Mouse (Mus musculus) liver, embryonic 16.5 days (tissue): ENCODE measurements around the gene Stpg2. TPM values are rescaled to one million over a fixed set of nuclear protein-coding genes. Genes with fewer than 3 reads are reported as not detected.
"Not testable (repeated sequence)": the region's sequence is repeated elsewhere in the genome, so short reads cannot be mapped to it uniquely, and the experiment has no call there.

Source experiments
- ATAC-seq: fragments of 200-750 bp; cut with Nextera tagmentation; 2 replicates; pipeline ENCODE4 v1.8.0; 2017; ENCODE audit warnings: low read depth, mild to moderate bottlenecking, moderate number of reproducible peaks, moderate library complexity
- H3K27ac ChIP-seq: fragments of 300-500 bp; sonication (generic); 2 replicates; pipeline ENCODE4 v1.5.1; 2014; ENCODE audit warnings: mild to moderate bottlenecking, low read length
- H3K27me3 ChIP-seq: fragments of 300-500 bp; sonication (generic); 2 replicates; pipeline ENCODE4 v1.6.1; 2014; ENCODE audit warnings: low read depth, low read length, mixed read lengths; ENCODE audit not compliant: control insufficient read depth, insufficient read depth
- H3K36me3 ChIP-seq: fragments of 300-500 bp; sonication (generic); 2 replicates; pipeline ENCODE4 v1.6.1; 2014; ENCODE audit warnings: mild to moderate bottlenecking; ENCODE audit not compliant: control insufficient read depth, insufficient read depth
- H3K4me1 ChIP-seq: fragments of 300-500 bp; sonication (generic); 2 replicates; pipeline ENCODE4 v1.6.1; 2014; ENCODE audit warnings: low read depth, low read length, mixed read lengths; ENCODE audit not compliant: control insufficient read depth
- H3K4me2 ChIP-seq: fragments of 300-500 bp; sonication (generic); 2 replicates; pipeline ENCODE4 v1.6.1; 2014; ENCODE audit warnings: low read depth, low read length, mixed read lengths
- H3K4me3 ChIP-seq: fragments of 300-500 bp; sonication (generic); 2 replicates; pipeline ENCODE4 v1.5.1; 2014; ENCODE audit warnings: low read depth, mild to moderate bottlenecking, low read length
- H3K9ac ChIP-seq: fragments of 300-500 bp; sonication (generic); 2 replicates; pipeline ENCODE4 v1.6.1; 2014; ENCODE audit warnings: low read depth, low read length
- H3K9me3 ChIP-seq: fragments of 300-500 bp; sonication (generic); replicated peaks from 2 replicates; pipeline ENCODE4 v1.6.1; 2016; ENCODE audit warnings: low read length; ENCODE audit not compliant: control insufficient read depth
- WGBS: fragments of 180-500 bp; shearing (Covaris S2); extraction: QIAGEN DNeasy Blood & Tissue Kit; methylation state at CpG from one replicate; pipeline ENCODE4 v1.1.7; 2014; ENCODE audit not compliant: insufficient replicate concordance; 5-methylcytosine and 5-hydroxymethylcytosine counted together
- polyA plus RNA-seq: library from polyadenylated mRNA; unstranded; fragments of >200 nt; fragmentation: Nextera tagmentation; extraction: Ambion mirVana; gene quantifications from 2 replicates; pipeline ENCODE4 v1.2.1, GENCODE M21; 2015

Stpg2 gene
- polyA plus RNA-seq, 1 experiment from 2014 or later, result not detected

DNA sequence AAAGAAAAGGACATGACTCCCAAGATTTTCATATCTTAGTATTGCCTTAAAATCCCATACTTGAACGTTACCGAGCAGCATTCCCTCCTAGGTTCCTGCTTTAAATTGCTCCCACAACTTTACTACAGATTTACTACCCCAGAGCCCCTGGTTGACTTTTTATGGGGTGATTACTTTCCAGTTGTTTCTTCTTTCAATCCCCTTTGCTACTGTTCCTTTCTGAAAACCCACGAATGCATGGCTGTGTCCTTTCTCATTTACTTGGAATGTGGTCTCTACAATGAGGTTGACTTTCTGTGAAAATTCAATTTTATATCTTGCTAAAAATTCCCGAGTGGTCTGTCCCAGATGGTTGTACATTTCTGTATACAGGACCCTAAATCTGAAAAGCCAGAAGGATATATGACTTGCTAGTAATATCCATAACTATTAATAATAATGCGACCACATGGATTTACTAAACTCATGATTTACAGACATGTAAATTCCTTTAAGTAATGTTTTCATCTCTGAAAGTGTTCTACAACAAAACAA, 458.3 kb downstream of the Stpg2 start:
- no peak for ATAC-seq
- no peak overlapping the region for H3K9ac ChIP-seq

DNA sequence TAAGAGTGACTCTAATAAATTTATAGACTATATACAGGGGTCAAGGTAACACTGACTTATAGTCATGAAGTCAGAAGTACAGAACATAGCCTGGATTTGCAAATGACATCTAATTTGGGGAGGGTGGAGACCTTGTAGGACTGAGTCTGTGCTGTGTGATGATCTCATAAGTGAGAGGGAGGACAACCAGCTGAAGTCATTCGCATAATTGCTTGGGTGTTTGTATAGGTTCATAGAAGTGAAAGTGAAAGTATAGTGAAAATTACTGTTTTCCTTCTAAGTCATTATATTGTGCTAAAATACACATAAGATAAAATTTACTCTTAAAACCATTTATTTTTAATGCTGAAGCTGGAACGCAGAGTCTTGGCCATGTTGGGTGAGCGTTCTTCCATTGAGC, 459.6 kb downstream of the Stpg2 start:
- Histone ChIP-seq H3K27me3 (no peaks in the 10 kb centered on the region), H3K9me3 (no peaks in the 10 kb centered on the region), H3K4me3 (no peak overlapping the region), H3K27ac (no peak overlapping the region), H3K36me3 (no peaks in the 10 kb centered on the region), H3K4me2 (no peak overlapping the region), H3K4me1 (no peaks in the 10 kb centered on the region), H3K9ac (no peak overlapping the region)
- ATAC-seq, result no peak
- 71% methylated on average over 3 of the region's 3 CpGs for WGBS

More for the DNA sequence above, 458.3 kb downstream of the Stpg2 start:
- Histone ChIP-seq H3K4me3 (no peak overlapping the region), H3K27ac (no peak overlapping the region), H3K36me3 (no peaks in the 10 kb centered on the region), H3K4me2 (no peak overlapping the region), H3K27me3 (no peaks in the 10 kb centered on the region), H3K9me3 (no peaks in the 10 kb centered on the region), H3K4me1 (no peaks in the 10 kb centered on the region)
- 51% methylated on average over 5 of the region's 5 CpGs for WGBS

DNA sequence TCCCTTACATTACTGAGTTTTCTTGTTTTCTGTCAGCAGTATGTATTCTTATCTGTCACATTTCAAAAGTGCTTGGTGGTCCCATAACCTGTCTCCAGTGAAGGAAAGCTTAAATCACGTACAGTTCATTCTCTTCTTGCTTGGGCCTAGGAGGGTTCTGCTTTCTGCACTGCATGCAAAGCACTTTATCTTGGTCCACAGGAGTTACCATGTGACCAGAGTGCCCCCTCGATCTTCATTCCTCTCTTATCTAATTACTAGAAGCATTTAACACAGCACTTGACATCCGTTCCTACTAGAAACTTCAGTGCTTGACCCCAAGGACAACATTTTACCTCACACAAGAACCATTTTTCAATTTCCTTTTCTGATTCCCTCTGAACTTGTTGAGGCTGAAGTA, 470.7 kb downstream of the Stpg2 start:
- Histone ChIP-seq H3K9ac (no peak overlapping the region), H3K27me3 (no peaks in the 10 kb centered on the region), H3K27ac (no peak overlapping the region), H3K4me2 (no peak overlapping the region), H3K36me3 (no peaks in the 10 kb centered on the region), H3K4me3 (no peak overlapping the region), H3K9me3 (no peaks in the 10 kb centered on the region), H3K4me1 (no peaks in the 10 kb centered on the region)
- no peak for ATAC-seq
- WGBS, result 35% methylated on average over 3 of the region's 3 CpGs

DNA sequence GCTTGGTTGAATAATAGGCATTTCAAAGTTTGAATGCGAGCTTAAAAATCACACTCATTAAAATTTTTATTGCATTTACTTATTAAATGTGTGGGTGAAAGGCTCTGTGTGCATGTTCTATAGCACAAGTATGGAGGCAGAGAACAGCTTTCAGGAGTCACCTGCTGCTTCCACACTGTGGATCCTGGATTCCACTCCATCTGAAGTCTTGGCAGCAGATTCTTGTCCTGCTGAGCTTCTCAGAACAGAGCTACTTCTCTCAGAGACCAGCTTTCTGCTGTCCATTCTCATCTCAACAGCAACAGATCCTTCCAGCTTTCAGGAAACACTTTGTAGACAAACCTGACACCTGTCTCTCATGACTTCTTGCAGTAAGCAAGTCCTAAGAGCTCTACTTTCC, 471.2 kb downstream of the Stpg2 start:
- no peaks in the 10 kb centered on the region for H3K9me3 ChIP-seq
- H3K36me3 ChIP-seq, result no peaks in the 10 kb centered on the region
- no peak overlapping the region for H3K27ac ChIP-seq
- ATAC-seq, result no peak
- 65% methylated on average over 1 of the region's 1 CpGs for WGBS
- H3K4me2 ChIP-seq, result no peak overlapping the region
- H3K4me1 ChIP-seq, result no peaks in the 10 kb centered on the region
- no peak overlapping the region for H3K9ac ChIP-seq
- H3K27me3 ChIP-seq, result no peaks in the 10 kb centered on the region
- no peak overlapping the region for H3K4me3 ChIP-seq

DNA sequence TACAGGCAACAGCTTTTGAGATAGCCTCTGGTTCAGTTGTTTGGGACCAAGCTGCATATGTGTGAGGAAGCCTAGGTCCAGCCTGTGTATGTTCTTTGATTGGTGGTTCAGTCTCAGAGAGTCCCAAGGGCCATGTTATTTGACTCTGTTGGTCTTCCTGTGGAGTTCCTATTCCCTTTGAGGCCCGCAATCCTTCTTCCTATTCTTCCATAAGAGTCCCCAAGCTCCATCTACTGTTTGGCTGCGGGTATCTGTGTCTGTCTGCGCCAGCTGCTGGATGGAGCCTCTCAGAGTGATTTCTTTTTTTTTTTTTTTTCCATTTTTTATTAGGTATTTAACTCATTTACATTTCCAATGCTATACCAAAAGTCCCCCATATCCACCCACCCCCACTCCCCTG, 498.7 kb downstream of the Stpg2 start:
- not testable (repeated sequence) for H3K4me1 ChIP-seq, H3K27ac ChIP-seq, H3K9ac ChIP-seq, ATAC-seq, H3K4me2 ChIP-seq, H3K9me3 ChIP-seq, H3K36me3 ChIP-seq, H3K27me3 ChIP-seq, H3K4me3 ChIP-seq
- WGBS, result 62% methylated on average over 3 of the region's 3 CpGs

DNA sequence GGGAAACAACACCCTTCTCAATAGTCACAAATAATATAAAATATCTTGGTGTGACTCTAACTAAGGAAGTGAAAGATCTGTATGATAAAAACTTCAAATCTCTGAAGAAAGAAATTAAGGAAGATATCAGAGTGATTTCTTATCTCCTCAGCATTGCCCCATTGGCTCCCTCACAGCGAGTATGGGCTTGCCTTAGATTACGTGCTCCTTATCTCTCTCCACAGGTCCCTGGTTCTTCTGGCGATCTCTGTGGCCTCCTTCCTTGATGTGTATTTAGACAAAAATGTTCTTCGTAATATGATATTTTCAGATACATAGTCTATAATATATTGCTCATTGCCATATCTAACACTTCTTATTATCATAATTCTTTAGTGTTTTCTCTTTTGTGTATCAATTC, 501.9 kb downstream of the Stpg2 start:
- ATAC-seq, H3K27ac ChIP-seq, H3K4me3 ChIP-seq, H3K4me1 ChIP-seq, H3K27me3 ChIP-seq, H3K9me3 ChIP-seq, H3K4me2 ChIP-seq, H3K36me3 ChIP-seq, H3K9ac ChIP-seq: not testable (repeated sequence)
- 57% methylated on average over 4 of the region's 4 CpGs for WGBS

DNA sequence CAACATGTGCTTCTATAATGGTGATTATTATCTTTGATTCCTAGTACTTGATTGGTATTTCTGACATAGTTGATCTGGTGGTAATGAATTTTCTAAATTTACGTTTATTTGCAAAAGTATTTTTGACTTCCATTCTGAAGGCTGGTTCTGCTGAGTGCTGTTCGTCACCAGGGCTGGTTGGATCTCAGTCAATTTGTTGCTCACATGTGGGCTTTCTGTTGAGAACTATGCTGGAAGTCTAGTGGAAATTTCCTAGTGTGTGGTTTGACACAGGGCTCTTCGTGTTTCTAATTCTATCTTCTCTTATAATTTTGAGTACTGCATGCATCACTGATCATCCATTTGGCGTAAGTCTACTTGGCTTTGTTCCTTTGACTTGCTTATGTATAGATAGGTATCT, 504.3 kb downstream of the Stpg2 start:
- no peak overlapping the region for H3K27ac ChIP-seq
- H3K4me1 ChIP-seq, result no peaks in the 10 kb centered on the region
- no peak overlapping the region for H3K4me3 ChIP-seq
- ATAC-seq, result no peak
- 56% methylated on average over 4 of the region's 4 CpGs for WGBS
- no peak overlapping the region for H3K4me2 ChIP-seq
- H3K9ac ChIP-seq, result no peak overlapping the region
- H3K27me3 ChIP-seq, result no peaks in the 10 kb centered on the region
- H3K9me3 ChIP-seq, result no peaks in the 10 kb centered on the region
- H3K36me3 ChIP-seq, result no peaks in the 10 kb centered on the region

DNA sequence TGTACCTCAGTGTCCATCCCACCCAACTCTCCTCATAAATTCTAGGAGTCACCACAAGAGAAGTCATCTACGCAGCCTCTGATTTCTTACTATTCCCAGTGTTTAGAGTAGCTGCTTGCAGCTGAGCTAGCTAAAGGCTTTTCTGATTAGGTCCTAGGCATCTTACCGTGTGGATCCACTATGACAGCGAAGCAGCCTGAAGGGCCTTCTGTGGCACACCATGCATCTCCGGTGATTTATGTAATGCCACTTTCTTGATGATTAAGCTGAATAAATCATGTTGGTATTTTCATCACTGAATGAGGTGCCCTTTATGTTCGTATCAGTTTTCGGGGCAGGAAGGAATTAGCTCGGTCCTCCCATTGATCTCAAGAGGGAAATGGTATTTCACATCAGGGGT, 523.3 kb downstream of the Stpg2 start:
- Histone ChIP-seq H3K27me3 (no peaks in the 10 kb centered on the region), H3K27ac (no peak overlapping the region), H3K4me3 (no peak overlapping the region), H3K4me1 (no peaks in the 10 kb centered on the region), H3K9ac (no peak overlapping the region), H3K9me3 (no peaks in the 10 kb centered on the region), H3K4me2 (no peak overlapping the region), H3K36me3 (no peaks in the 10 kb centered on the region)
- no peak for ATAC-seq
- 83% methylated on average over 7 of the region's 7 CpGs for WGBS

DNA sequence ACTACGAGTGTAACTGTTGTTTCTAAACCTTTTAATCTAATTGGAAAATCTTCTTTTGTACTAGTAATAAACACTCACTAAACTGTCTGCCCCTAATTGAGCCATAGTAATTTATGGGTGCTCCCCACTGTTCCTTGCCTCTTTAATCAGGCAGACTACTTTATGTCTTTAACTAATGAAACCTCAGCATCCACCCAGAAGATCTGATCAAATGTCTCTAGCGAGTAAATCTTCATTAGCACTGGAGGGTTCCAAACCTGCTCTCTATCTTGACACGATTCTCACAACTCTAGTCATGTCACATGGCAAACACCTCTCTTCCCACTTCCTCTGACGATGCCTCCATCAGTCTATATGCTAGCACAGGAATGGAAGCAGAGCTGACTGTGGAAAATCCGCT, 523.8 kb downstream of the Stpg2 start:
- Histone ChIP-seq H3K4me3 (no peak overlapping the region), H3K9ac (no peak overlapping the region), H3K27me3 (no peaks in the 10 kb centered on the region), H3K9me3 (no peaks in the 10 kb centered on the region), H3K4me2 (no peak overlapping the region), H3K4me1 (no peaks in the 10 kb centered on the region), H3K36me3 (no peaks in the 10 kb centered on the region), H3K27ac (no peak overlapping the region)
- no peak for ATAC-seq
- WGBS, result 48% methylated on average over 5 of the region's 5 CpGs
